Mouse (Mus musculus): ENCODE results near the gene Gltpd2. TPM values are rescaled to one million over a fixed set of nuclear protein-coding genes. Genes with fewer than 3 reads are reported as not detected.
"Not testable (repeated sequence)": the region's sequence is repeated elsewhere in the genome, so short reads cannot be mapped to it uniquely, and the experiment has no call there.

Gltpd2 gene
- total and polyA plus RNA-seq, 3 experiments, result not detected

DNA sequence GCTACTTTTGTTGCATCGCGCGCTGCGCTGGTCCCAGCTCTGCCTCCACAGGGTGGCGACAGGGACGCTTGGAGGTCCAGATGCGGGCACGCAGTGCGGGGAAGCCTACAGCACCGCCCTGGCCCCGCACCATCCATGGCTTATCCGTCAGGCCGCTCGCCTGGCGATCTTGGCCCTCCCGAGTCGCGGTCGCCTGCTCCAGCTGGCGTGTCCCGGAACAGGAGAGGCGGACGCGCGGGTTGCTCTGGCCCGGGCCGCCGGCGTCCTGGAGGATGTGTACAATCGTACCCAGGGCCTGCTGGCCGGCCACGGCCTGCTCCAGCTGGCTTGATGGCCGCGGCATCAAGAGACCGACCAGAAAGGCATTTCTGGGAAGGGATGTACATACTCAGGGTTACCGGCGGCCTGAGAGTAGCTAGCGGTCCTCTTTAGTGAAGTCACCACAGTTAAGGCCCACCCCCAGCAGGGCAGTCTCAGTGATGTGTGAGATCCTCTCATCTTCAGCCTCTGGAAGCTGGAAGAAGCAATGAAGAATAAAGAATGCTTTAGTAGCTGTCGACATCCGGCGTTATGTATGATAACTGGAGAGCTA lies 1.3 kb downstream of the Gltpd2 start:
- Histone ChIP-seq H3K4me1 (ENCODE audit: control insufficient read depth, insufficient read depth, low read length) (no peaks in the 10 kb centered on the region; the same call in 1 of the 2 replicates), H3K79me2 (replicated peaks; ENCODE audit: control insufficient read depth, insufficient read depth, low read length) (no peaks in the 10 kb centered on the region), H3K27me3 (ENCODE audit: control insufficient read depth, insufficient read depth, low read length) (no peaks in the 10 kb centered on the region), H3K9ac (ENCODE audit: low read depth, low read length) (peak overlapping the region; percentile 70), H3K27ac (peak overlapping the region; percentile 75), H3K36me3 (ENCODE audit: control insufficient read depth, insufficient read depth, low read length) (no peaks in the 10 kb centered on the region), H3K4me3 (peak overlapping the region; percentile 44)
- TF ChIP-seq CTCF (IDR thresholded peaks at IDR 0.05), result peak; percentile 39
- 0 out of 2 replicates have a peak, but pooled peaks have one; percentile 49 for TF ChIP-seq POLR2A (IDR thresholded peaks at IDR 0.05; ENCODE audit: insufficient read depth, low read depth, low read length)
- no peak for TF ChIP-seq EP300 (IDR thresholded peaks at IDR 0.05; ENCODE audit: insufficient read depth, low read depth, low read length)
- intact Hi-C loops (cut with DNase I), result loop anchor here (1.0 kb wide), 1 partner anchor 85 kb away; no protein-coding TSS in a partner anchor
- WGBS, result 16% methylated on average over 41 of the region's 41 CpGs
- peak; percentile 65 to 76 for DNase-seq

DNA sequence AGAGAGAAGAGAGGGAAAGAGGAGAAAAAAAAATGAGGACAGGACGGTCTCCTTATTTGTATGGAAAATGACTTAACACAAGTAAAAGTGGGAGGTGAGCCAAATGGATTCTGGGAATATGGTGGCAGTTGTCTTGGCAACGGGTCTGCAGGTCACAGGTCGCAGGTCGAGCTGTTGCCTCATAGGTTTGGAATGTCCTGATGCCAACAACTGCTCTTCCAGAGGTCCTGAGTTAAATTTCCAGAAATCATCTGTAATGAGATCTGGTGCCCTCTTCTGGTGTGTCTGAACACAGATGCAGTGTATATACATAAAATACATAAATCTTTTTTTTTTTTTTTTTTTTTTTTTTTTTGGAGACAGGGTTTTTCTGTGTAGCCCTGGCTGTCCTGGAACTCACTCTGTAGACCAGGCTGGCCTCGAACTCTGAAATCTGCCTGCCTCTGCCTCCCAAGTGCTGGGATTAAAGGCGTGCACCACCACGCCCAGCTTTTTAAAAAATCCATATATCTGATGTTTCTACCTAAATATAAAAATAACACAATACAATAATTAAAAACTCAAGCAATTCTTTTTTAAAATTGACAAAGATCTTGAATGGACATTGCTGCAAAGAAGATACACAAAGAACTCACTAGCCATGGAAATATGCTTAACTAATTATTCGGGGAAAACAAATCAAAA lies 4.5 kb downstream of the Gltpd2 start:
- H3K36me3 ChIP-seq (ENCODE audit: control insufficient read depth, insufficient read depth, low read length); H3K27me3 ChIP-seq (ENCODE audit: control insufficient read depth, insufficient read depth, low read length); H3K4me3 ChIP-seq; H3K4me1 ChIP-seq (ENCODE audit: control insufficient read depth, insufficient read depth, low read length); H3K27ac ChIP-seq; DNase-seq; H3K9ac ChIP-seq (ENCODE audit: low read depth, low read length); intact Hi-C loops (cut with DNase I); H3K79me2 ChIP-seq (replicated peaks; ENCODE audit: control insufficient read depth, insufficient read depth, low read length): not testable (repeated sequence)
- TF ChIP-seq CTCF (IDR thresholded peaks at IDR 0.05), result 0 out of 2 replicates have a peak, but pooled peaks have one; percentile 15
- WGBS, result 84% methylated on average over 8 of the region's 8 CpGs

DNA sequence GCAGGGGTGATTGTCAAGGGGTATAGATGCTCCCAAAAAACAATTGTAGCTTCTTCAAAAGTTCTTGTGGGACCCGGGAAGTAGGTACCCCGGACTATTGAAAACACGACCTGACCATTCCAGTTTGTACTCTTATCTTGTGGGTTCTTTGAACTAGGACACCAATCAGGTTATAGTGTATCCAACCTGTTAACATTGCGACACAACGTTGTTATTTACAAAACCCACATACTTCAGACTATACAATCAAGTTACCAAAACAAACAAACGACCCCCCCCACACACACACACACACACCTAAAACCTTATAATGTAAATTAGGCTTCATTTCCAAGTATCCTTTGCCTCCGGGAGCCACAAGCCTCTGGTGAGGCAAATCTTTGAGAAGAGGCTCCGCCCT lies 5.8 kb downstream of the Gltpd2 start:
- Histone ChIP-seq H3K4me3 (peak overlapping the region; percentile 72; the same call in 1 of the 2 replicates), H3K4me1 (ENCODE audit: control insufficient read depth, insufficient read depth, low read length) (peaks cover 3% of the 10 kb centered on the region), H3K9ac (ENCODE audit: low read depth, low read length) (no peak overlapping the region; the same call in 1 of the 2 replicates), H3K36me3 (ENCODE audit: control insufficient read depth, insufficient read depth, low read length) (peaks cover 2% of the 10 kb centered on the region), H3K27me3 (ENCODE audit: control insufficient read depth, insufficient read depth, low read length) (no peaks in the 10 kb centered on the region), H3K79me2 (replicated peaks; ENCODE audit: control insufficient read depth, insufficient read depth, low read length) (no peaks in the 10 kb centered on the region), H3K27ac (0 out of 2 replicates have a peak overlapping the region, but pooled peaks have one; percentile 36)
- no peak for DNase-seq
- intact Hi-C loops (cut with DNase I), result loop anchor here (1.0 to 2.0 kb wide), 2 partner anchors 16 to 38 kb away; partner anchors contain the start of genes Mink1 and Pld2
- TF ChIP-seq EP300 (IDR thresholded peaks at IDR 0.05; ENCODE audit: insufficient read depth, low read depth, low read length) (no peak), CTCF (IDR thresholded peaks at IDR 0.05) (no peak), POLR2A (IDR thresholded peaks at IDR 0.05; ENCODE audit: insufficient read depth, low read depth, low read length) (no peak)
- 4% methylated on average over 8 of the region's 8 CpGs for WGBS

DNA sequence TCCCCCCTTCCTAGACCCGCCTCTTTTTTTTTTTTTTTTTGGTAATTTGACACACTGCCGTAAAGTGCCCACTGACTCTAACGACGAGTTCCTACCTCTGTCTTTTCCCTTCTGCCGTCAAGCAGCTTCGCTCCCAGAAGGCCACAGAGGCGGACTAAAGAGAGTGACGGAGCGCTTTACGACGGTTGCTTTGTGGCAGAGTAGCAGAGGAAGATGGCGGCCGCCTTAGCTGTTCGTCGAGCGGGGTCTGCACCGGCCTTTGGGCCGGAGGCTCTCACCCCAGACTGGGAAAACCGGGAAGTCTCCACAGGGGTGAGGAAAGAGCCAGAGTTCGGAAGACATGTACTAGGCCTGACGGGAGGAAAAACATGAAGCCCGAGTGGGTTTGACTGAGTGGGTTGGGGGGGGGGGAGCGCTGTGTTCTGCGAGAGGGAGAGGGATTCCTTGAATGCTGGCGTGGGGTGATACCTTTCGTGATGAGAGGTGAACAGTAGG lies 6.2 kb downstream of the Gltpd2 start, which contains the start of gene Psmb6:
Psmb6 (plus strand) TSS at position 184 of the 495 bp plus-strand sequence.
- H3K27me3 ChIP-seq (ENCODE audit: control insufficient read depth, insufficient read depth, low read length), result no peaks in the 10 kb centered on the region
- no peaks in the 10 kb centered on the region for H3K79me2 ChIP-seq (replicated peaks; ENCODE audit: control insufficient read depth, insufficient read depth, low read length)
- peaks cover 3% of the 10 kb centered on the region for H3K4me1 ChIP-seq (ENCODE audit: control insufficient read depth, insufficient read depth, low read length)
- peak within 1 kb of the TSS; percentile 76 for H3K9ac ChIP-seq (ENCODE audit: low read depth, low read length)
- peak within 1 kb of the TSS; percentile 72 for H3K4me3 ChIP-seq
- peak; percentile 61; the same call in 1 of the 2 replicates for TF ChIP-seq EP300 (IDR thresholded peaks at IDR 0.05; ENCODE audit: insufficient read depth, low read depth, low read length)
- TF ChIP-seq POLR2A (IDR thresholded peaks at IDR 0.05; ENCODE audit: insufficient read depth, low read depth, low read length), result peak; percentile 95
- TF ChIP-seq CTCF (IDR thresholded peaks at IDR 0.05), result no peak
- under 1% methylated on average over 25 of the region's 26 CpGs for WGBS
- H3K27ac ChIP-seq, result peak within 1 kb of the TSS; percentile 71
- peaks cover 2% of the 10 kb centered on the region for H3K36me3 ChIP-seq (ENCODE audit: control insufficient read depth, insufficient read depth, low read length)
- peak; percentile 90 to 93 for DNase-seq
- intact Hi-C loops (cut with DNase I), result loop anchor here (1.0 to 2.0 kb wide), 2 partner anchors 16 to 37 kb away; partner anchors contain the start of genes Mink1 and Pld2

DNA sequence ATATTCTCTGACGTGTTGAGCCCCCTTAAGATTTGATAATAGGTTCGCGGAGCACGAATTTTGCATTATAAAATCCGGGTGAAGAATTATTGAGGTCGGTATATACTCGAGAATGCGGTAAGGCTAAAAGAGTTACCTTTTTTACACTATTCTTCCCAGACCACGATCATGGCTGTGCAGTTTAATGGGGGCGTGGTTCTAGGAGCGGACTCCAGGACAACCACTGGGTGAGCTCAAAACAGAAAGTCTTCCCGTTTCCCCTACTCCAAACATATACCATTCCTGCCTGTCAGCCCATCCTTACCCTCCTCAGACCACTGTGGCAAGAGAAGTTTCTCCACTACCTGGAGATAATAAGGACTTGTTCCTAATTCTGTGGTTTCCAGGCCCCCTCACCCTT lies 6.7 kb downstream of the Gltpd2 start:
- Histone ChIP-seq H3K9ac (ENCODE audit: low read depth, low read length) (peak overlapping the region; percentile 76), H3K4me3 (peak overlapping the region; percentile 72), H3K79me2 (replicated peaks; ENCODE audit: control insufficient read depth, insufficient read depth, low read length) (no peaks in the 10 kb centered on the region), H3K27ac (peak overlapping the region; percentile 71), H3K4me1 (ENCODE audit: control insufficient read depth, insufficient read depth, low read length) (peaks cover 3% of the 10 kb centered on the region), H3K36me3 (ENCODE audit: control insufficient read depth, insufficient read depth, low read length) (peaks cover 2% of the 10 kb centered on the region), H3K27me3 (ENCODE audit: control insufficient read depth, insufficient read depth, low read length) (no peaks in the 10 kb centered on the region)
- 3% methylated on average over 12 of the region's 12 CpGs for WGBS
- TF ChIP-seq CTCF (IDR thresholded peaks at IDR 0.05) (no peak), EP300 (IDR thresholded peaks at IDR 0.05; ENCODE audit: insufficient read depth, low read depth, low read length) (no peak), POLR2A (IDR thresholded peaks at IDR 0.05; ENCODE audit: insufficient read depth, low read depth, low read length) (no peak)
- intact Hi-C loops (cut with DNase I), result loop anchor here (1.0 to 2.0 kb wide), 2 partner anchors 15 to 37 kb away; partner anchors contain the start of genes Mink1 and Pld2
- DNase-seq, result no peak

Data from heart, adult 2 months (tissue).